Mouse (Mus musculus): Measurements from ENCODE around the gene Gna13.

The Gna13 gene

DNA sequence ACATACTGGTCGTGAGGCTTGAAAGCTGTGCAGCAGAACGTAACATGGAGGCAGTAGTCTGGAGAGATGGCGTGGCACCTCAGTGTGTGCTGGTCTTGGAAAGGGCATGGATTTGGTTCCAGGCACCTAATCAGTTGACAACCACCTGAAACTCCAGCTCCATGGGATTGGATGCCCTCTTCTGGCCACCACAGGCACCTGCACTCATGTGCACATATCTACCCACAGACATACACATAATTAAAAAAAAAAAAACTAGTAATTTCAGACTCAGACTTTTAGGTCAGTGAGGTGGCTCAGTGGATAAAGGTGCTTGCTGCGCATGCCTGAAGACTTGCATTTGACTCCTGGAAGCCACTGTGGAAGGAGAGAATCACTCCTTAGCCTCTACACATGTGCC is 59.6 kb downstream of the Gna13 start:
- DNase-seq (ENCODE audit: low read depth): no peak

DNA sequence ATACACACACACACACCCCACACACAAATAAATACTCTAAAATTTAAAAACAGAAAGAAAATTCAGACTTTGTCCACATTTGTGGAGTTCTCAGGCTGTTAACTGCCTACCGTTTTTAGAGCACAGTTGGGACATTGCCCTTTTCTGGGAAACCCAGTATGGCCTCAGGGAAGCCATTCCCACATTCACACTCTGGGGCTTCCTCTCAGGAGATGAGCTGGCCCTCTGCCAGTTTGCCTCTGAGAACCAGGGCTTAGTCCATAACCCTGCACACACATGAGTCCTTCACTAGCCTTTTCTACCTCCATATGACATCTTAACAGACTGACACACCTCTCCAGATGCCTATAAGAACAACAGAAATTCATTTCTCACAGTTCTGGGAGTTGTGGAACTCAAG is 60.7 kb downstream of the Gna13 start:
- DNase-seq (ENCODE audit: low read depth): no peak

DNA sequence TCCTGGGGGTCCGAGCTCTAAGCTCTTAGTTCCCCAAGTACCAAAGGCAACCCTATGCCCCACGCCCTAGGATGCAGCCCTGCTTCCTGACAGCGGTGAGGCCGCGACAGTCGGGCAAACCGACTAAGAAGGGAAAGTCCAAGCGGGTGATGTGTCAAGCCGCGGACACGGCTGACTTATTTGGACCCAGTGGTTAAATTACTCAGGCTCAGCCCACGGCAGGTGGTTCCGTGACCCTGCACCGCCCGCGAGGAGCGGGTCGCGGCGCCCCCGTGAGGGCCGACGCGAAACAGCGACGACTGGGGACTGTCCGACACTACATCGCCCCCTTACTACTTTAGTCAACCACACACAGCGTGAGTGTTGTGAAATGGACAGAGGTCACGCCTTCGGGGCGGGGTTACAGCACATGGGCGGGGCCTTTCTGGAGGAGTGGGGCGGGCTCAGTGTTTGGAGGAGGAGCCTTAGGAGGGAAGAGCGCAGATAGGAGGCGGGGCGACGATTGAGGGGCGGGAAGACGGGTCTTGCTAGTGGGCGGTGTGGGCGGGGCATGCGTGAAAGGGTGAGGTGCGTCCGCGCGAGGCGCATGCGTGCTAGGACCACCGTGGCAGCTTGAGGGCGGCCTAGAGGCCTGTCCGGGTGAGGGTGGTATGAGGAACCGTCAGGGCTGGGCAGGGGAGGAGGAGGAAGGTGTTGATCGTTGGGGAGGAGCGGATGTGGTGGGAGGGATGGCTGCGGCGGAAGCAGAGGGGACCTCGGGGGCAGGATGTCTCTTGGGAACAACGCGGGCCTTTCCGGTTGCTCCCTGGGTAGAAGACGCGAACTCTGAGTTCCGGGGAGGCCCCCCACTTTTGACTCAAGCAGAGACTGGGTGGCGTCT is 63.0 kb downstream of the Gna13 start, which contains the start of gene Amz2:
Gene Amz2 (plus strand): TSS at position 555 of the 880 bp plus-strand sequence.
- DNase-seq (ENCODE audit: low read depth): peak; percentile 100

DNA sequence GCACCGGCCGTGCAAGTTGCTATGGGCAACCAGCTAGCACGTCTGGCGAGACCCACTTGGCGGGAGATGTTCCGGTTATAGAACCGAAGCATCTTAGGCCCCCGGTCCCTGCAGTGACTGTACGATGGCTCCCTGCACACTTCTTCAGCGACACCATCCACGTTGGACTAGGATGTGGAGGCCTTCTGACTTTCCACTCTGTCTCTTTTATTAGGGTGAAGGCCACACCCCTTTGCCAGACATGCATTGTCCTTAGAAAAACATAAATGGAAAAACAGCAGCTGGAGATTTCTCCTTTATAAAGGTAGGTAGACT is 63.6 kb downstream of the Gna13 start:
- no peak for DNase-seq (ENCODE audit: low read depth)

DNA sequence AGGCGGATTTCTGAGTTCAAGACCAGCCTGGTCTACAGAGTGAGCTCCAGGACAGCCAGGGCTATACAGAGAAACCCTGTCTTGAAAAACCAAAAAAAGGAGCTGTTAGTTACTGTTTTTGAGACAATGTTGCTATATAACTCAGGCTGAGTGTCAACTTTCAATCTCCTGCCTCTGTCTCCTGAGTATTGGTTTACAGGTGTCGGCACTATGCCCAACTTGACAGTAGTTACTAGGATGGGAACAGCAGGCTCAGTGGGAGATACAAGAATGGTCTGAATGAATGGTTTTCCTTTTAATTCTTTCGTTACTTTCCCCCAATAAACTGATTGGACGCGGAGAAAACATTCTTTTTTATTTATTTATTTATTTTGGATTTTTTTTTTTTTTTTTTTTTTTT is 64.7 kb downstream of the Gna13 start:
- no peak for DNase-seq (ENCODE audit: low read depth)

DNA sequence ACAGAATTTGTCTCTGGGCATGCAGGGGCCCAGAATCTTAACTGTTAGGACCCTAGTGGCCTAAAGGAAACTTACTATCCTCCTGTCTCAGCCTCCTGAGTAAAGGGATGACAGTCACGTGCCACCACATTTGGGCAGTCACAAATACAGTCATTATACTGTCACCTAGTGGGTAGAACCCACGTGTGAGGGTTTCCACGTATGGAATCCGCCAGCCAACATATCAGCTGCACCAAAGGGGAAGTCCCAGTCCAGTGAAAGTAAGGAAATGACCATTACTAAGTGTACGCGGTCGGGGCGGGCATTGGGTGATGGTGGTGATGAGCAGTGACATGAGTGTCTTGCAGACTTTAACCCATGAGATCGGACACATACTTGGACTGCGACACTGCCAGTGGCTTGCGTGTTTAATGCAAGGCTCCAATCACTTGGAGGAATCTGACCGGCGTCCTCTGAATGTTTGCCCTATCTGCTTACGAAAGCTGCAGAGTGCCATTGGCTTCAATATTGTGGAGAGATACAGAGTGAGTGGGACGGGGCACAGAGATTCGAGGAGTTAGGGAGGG is 71.7 kb downstream of the Gna13 start:
- DNase-seq (ENCODE audit: low read depth): no peak

DNA sequence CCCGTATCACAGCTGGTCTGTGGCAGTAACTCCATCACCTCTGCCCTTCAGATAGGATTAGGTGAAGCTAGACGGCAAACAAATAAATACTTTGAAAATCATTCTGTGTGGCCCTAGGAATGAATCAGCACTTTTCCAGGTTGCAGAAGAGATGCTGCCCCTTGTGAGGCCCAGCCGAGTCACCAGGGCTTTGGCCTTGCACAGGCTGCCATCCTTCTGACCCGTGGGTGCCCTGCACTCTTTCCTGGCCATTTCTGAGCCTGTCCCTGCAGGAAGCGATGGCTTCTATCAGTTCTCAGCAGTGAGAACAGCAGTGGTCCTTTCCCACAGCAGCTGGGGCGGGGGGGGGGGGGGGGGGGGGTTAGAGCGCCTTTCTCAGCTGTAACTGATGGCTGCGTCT is 74.3 kb downstream of the Gna13 start:
- no peak for DNase-seq (ENCODE audit: low read depth)

DNA sequence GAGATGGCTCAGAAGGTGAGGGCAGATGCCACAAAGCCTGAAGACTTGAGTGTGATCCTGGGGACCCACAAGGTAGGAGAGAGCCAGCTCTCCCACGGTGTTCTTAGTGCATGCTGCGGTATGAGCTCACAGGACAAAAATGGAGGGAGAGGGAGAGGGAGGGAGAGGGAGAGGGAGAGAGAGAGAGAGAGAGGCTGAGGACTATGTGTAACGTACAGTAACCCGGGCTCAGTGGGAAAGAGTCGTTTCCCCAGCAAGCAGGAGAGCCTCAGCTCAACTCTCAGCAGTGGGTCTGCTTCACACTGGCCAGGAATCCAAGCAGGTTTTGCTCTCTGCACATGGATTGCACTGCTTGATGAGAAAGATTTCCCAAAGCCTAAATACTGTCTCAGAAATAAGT is 76.6 kb downstream of the Gna13 start:
- DNase-seq (ENCODE audit: low read depth): peak; percentile 23

DNA sequence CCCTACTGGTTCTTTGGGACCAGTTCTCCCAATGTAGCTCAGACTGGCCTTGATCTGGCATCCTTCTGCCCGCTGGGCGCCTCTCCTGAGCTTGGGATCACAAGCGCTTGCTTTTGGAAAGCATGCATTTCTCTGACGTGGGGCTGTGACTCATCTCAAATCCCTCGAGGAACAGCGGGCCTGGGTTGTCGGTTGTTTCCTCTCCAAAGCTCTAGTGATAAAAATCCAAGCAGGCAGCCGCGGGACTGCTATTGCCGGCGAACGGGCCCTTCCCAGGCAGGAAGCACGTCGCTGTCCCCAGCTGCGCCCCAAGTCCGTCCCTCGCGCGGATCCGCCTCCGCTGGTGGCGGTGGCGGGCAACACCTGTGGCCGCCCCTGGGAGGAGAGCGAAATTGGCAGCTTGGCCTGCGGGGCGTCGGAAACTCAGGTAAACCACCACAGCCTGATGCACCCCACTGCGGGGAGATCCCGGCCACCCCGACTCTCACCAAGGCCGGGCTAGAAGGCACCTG is 77.3 kb downstream of the Gna13 start:
- peak; percentile 95 for DNase-seq (ENCODE audit: low read depth)

DNA sequence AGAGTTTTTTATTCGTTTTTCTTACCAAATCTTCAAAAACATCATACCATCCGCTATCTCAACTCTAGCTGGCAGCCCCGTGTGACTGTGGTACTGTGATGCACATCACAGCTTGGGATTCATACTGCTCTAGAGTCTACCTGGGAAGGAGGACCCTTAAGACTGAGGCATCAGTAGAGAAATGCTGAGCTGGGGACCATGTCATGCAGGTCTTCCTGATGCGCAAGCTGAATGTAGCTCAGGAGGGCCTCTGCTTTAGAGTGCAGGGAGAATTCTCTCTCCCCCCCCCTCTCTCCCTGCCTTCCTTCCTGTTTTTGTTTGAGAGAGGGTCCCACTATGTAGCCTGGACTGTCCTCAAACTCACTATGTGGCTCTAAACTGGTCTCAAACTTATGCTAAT is 78.0 kb downstream of the Gna13 start:
- DNase-seq (ENCODE audit: low read depth): no peak

DNA sequence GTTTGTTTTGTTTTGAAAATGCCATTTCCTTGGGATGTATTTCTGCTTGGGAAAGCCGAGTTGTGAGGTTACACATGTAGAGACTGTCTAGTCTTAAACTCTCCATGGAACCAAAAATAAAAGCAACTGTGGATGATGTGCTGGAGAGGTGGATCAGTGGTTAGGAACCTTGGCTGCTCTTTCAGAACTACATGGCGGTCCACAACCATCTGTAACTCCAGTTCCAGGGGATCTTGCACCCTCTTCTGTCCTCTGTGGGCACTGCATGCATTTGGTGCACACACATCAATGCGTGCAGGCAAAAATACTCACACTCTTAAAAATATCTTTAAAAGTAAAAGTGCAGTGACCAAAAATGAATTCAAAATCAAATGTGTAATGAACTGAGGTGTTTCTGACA is 78.5 kb downstream of the Gna13 start:
- DNase-seq (ENCODE audit: low read depth): peak; percentile 63

DNA sequence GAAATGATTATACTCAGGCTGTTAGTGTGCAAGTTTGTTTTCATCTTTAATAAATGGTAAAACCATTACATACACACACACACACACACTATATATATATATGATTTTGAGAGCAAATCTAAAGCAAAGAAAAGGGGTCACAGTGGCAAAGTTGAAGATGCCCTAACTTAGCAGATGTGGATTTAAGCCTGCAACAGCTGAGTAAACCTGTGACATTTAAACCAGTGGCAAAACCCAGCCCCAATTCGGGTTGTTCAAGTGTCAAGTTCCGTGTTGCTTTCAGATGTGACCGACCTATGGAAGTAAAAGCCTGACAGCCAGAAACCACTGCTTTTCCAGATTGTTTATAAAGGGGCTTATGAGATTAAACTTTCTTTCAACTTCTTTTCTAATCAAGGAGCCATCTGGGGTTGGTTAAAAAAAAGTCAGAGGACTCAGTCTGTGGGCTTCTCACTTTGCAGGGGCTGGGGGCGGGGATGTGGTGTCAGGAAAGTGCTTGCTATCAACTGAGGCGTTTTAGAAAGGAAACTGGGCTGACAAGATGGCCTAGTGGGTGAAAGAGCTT is 79.6 kb downstream of the Gna13 start:
- DNase-seq (ENCODE audit: low read depth): no peak

DNA sequence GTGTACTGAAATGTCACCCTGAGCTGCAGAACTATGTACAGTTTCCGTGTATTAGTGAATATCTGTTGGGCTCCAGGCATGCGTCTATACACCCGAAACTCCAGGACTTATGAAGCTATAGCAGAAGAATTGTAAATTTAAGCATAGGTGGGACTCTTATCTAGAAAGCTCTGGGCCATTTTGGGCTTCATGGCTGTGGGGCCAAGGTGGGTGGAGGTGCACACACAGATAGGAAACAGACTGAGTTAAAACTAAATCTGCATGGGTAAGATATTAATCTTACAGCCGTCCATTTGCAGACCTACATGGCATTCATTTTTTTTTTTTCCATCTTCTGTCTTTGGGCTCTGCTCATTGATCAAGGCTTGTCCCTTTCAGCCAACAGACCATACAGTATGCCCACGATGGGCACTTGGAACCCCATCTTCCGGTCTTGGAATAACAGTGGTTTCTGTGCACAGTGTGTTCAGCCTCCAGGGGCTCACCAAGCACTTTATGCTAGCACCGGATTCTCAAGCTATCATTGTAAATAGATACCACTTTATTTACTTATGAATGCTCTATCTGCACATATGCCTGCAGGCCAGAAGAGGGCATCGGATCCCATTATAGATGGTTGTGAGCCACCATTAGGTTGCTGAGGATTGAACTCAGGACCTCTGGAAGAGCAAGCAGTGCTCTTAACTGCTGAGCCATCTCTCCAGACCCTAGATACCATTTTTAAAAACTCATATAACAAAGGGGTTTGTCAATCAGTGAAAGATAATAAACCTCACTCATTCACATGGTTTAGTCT is 81.0 kb downstream of the Gna13 start:
- DNase-seq (ENCODE audit: low read depth): no peak

DNA sequence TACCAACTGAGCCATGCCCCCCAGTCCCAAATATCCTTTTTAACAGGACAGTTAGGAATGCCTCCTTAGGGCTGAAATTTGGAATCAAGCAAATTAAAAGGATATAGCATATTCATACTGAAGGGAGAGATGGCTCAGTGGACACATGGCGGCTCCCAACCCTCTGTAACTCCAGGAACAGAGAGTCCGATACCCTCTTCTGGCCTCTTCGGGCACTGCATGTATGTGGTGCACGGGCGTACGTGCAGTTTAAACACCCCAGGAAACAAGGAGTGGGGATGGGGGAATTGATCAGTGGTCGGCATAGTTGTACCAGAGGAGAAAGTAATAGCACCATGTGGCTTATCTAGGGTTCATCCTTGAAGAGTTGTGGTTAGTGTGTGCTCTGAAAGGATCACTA is 82.0 kb downstream of the Gna13 start:
- no peak for DNase-seq (ENCODE audit: low read depth)

DNA sequence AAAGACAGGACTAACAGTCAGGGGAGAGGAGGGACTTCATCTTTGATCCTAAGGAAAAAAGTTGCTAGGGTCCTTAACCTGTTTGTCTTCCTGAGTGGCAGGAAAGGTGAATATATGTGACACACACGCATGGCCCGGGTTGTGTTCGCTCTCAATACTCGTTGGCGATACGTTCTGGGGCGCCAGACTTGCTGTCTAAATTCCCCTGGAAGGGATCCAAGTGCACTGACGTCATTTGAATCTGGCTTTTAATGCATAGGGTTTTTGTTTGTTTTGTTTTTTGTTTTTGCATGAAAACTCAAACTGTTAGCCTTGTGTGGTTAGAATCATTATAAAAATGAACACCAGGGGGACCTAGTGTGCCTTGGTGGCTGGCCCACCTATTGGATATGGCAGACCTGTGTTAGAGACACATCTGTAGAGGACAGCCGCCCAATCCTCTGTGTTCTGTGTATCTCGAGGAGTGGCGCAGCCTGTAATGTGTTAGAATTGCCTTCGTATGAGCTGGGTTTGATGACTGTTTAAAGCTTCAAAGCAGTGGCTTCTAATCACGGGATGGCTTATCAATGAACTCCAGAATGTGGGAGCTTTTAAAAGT is 82.9 kb downstream of the Gna13 start:
- peak; percentile 71 for DNase-seq (ENCODE audit: low read depth)

Data from NIH3T3 (cell line).